Mouse (Mus musculus) left cerebral cortex, adult 18-20 months (tissue): ENCODE data around the gene Chrna9. TPM values are rescaled to one million over a fixed set of nuclear protein-coding genes. Genes with fewer than 3 reads are reported as not detected.

Experiments
- DNase-seq, 2 experiments: peaks; one replicate each; pipeline ENCODE4 v3.0.0; 2021 to 2022; ENCODE audit warnings: low spot score in 2 of 2, mixed read lengths in 1 of 2
- total RNA-seq, 2 experiments: library from RNA; stranded (reverse); gene quantifications; 2 replicates each; pipeline ENCODE4 v1.2.3; 2021

Gene Chrna9
- total RNA-seq, 2 experiments from 2014 or later = not detected

- DNase-seq = no peak
Observed at GRCm38 (mm10) chr5:65918601-65919000, 16.1 kb upstream of the Chrna9 start.

GRCm38 (mm10) chr5:65919326-65919725, 15.4 kb upstream of the Chrna9 start:
- no peak for DNase-seq

- DNase-seq = no peak
Observed at GRCm38 (mm10) chr5:65919904-65920303, 14.8 kb upstream of the Chrna9 start.

GRCm38 (mm10) chr5:65920701-65921426, 13.9 kb upstream of the Chrna9 start:
- DNase-seq = no peak

GRCm38 (mm10) chr5:65921477-65922138, 13.1 kb upstream of the Chrna9 start:
- DNase-seq = no peak

GRCm38 (mm10) chr5:65926666-65927065, 8.1 kb upstream of the Chrna9 start:
- DNase-seq = no peak

- DNase-seq = no peak
Observed at GRCm38 (mm10) chr5:65929162-65929561, 5.6 kb upstream of the Chrna9 start.

- no peak for DNase-seq
Observed at GRCm38 (mm10) chr5:65930171-65930570, 4.5 kb upstream of the Chrna9 start.

- no peak for DNase-seq
Observed at GRCm38 (mm10) chr5:65933258-65933657, 1.5 kb upstream of the Chrna9 start.

GRCm38 (mm10) chr5:65933764-65934163, 957 bp upstream of the Chrna9 start:
- DNase-seq = no peak

GRCm38 (mm10) chr5:65937011-65937726, 2.4 kb downstream of the Chrna9 start:
- no peak for DNase-seq

- DNase-seq = peak; percentile 73 to 87
Observed at GRCm38 (mm10) chr5:65937998-65938715, 3.4 kb downstream of the Chrna9 start.

- DNase-seq = no peak
Observed at GRCm38 (mm10) chr5:65941145-65941544, 6.4 kb downstream of the Chrna9 start.

- no peak for DNase-seq
Observed at GRCm38 (mm10) chr5:65949822-65950221, 15.1 kb downstream of the Chrna9 start.

GRCm38 (mm10) chr5:65950236-65950635, 15.5 kb downstream of the Chrna9 start:
- DNase-seq = peak; percentile 17 to 38

- no peak for DNase-seq
Observed at GRCm38 (mm10) chr5:65950679-65951512, 16.2 kb downstream of the Chrna9 start.

GRCm38 (mm10) chr5:65951513-65951909, 16.8 kb downstream of the Chrna9 start:
- no peak for DNase-seq

- no peak for DNase-seq
Observed at GRCm38 (mm10) chr5:65954130-65955080, 19.7 kb downstream of the Chrna9 start.
